Mouse (Mus musculus) heart, embryonic 12.5 days (tissue): ENCODE measurements around the gene Ect2. TPM values are rescaled to one million over a fixed set of nuclear protein-coding genes. Genes with fewer than 3 reads are reported as not detected.
A peak's percentile ranks its signal among the peaks of the same experiment; 100 is the strongest.

ENCODE experiments used
- ATAC-seq: fragments of 200-750 bp; cut with Nextera tagmentation; 2 replicates; pipeline ENCODE4 v1.8.0; 2017; ENCODE audit warnings: moderate TSS enrichment, moderate library complexity; ENCODE audit not compliant: insufficient number of reproducible peaks, low FRiP score
- H3K27ac ChIP-seq: fragments of 300-500 bp; sonication (generic); 2 replicates; pipeline ENCODE4 v1.5.1; 2016; ENCODE audit warnings: mild to moderate bottlenecking, moderate library complexity; ENCODE audit not compliant: poor library complexity, severe bottlenecking
- H3K27me3 ChIP-seq: fragments of 300-500 bp; sonication (generic); replicated peaks from 2 replicates; pipeline ENCODE4 v1.6.1; 2016; ENCODE audit warnings: mild to moderate bottlenecking, moderate library complexity
- H3K36me3 ChIP-seq: fragments of 300-500 bp; sonication (generic); 2 replicates; pipeline ENCODE4 v1.6.1; 2016; ENCODE audit warnings: mild to moderate bottlenecking, moderate library complexity
- H3K4me1 ChIP-seq: fragments of 300-500 bp; sonication (generic); replicated peaks from 2 replicates; pipeline ENCODE4 v1.6.1; 2016; ENCODE audit warnings: mild to moderate bottlenecking
- H3K4me2 ChIP-seq: fragments of 300-500 bp; sonication (generic); 2 replicates; pipeline ENCODE4 v1.6.1; 2016; ENCODE audit warnings: mild to moderate bottlenecking, moderate library complexity
- H3K4me3 ChIP-seq: fragments of 300-500 bp; sonication (generic); 2 replicates; pipeline ENCODE4 v1.5.1; 2016; ENCODE audit warnings: mild to moderate bottlenecking
- H3K9ac ChIP-seq: fragments of 300-500 bp; sonication (generic); 2 replicates; pipeline ENCODE4 v1.6.1; 2016; ENCODE audit warnings: mild to moderate bottlenecking, moderate library complexity
- H3K9me3 ChIP-seq: fragments of 300-500 bp; sonication (generic); replicated peaks from 2 replicates; pipeline ENCODE4 v1.6.1; 2016; ENCODE audit warnings: mild to moderate bottlenecking, moderate library complexity
- WGBS: fragments of 180-500 bp; shearing (Covaris S2); methylation state at CpG from one replicate; pipeline ENCODE4 v1.1.7; 2016; 5-methylcytosine and 5-hydroxymethylcytosine counted together
- polyA plus RNA-seq: library from polyadenylated mRNA; unstranded; fragments of >200 nt; fragmentation: Nextera tagmentation; extraction: Ambion mirVana; gene quantifications from 2 replicates; pipeline ENCODE4 v1.2.1, GENCODE M21; 2016

Gene Ect2
- polyA plus RNA-seq: 64.0 and 67.5 TPM in 2 replicates

GRCm38 (mm10) chr3:27153701-27154209 is at the start of gene Ect2:
Gene Ect2 (minus strand): TSS chr3:27153878.
- H3K9ac ChIP-seq: peak within 1 kb of the TSS; percentile 90
- H3K4me2 ChIP-seq: peak within 1 kb of the TSS; percentile 66
- peak within 1 kb of the TSS; percentile 81 for H3K27ac ChIP-seq
- H3K36me3 ChIP-seq: peaks cover 12% of the 10 kb centered on the region
- under 1% methylated on average over 37 of the region's 37 CpGs for WGBS
- H3K4me1 ChIP-seq: peaks cover 30% of the 10 kb centered on the region
- no peaks in the 10 kb centered on the region for H3K27me3 ChIP-seq
- peak within 1 kb of the TSS; percentile 94 for H3K4me3 ChIP-seq
- no peaks in the 10 kb centered on the region for H3K9me3 ChIP-seq
- peak; percentile 99 for ATAC-seq

- Histone ChIP-seq H3K9ac (no peak overlapping the region), H3K27ac (no peak overlapping the region)
- 75% methylated on average over 5 of the region's 5 CpGs for WGBS
These were observed 48.2 kb upstream of the Ect2 start for GRCm38 (mm10) chr3:27201728-27202411.

GRCm38 (mm10) chr3:27199120-27199519 is 45.4 kb upstream of the Ect2 start:
- no peak for ATAC-seq
- Histone ChIP-seq H3K27me3 (no peaks in the 10 kb centered on the region), H3K9me3 (no peaks in the 10 kb centered on the region), H3K4me2 (no peak overlapping the region), H3K9ac (no peak overlapping the region), H3K4me3 (no peak overlapping the region), H3K27ac (no peak overlapping the region), H3K36me3 (no peaks in the 10 kb centered on the region), H3K4me1 (peaks cover 17% of the 10 kb centered on the region)
- WGBS: 78% methylated on average over 7 of the region's 7 CpGs

More at GRCm38 (mm10) chr3:27201728-27202411, 48.2 kb upstream of the Ect2 start:
- Histone ChIP-seq H3K27me3 (no peaks in the 10 kb centered on the region), H3K36me3 (no peaks in the 10 kb centered on the region), H3K4me2 (no peak overlapping the region), H3K4me3 (no peak overlapping the region), H3K4me1 (peaks cover 38% of the 10 kb centered on the region), H3K9me3 (no peaks in the 10 kb centered on the region)
- ATAC-seq: no peak

GRCm38 (mm10) chr3:27197816-27198215 is 44.1 kb upstream of the Ect2 start:
- H3K4me2 ChIP-seq: no peak overlapping the region
- no peak overlapping the region for H3K4me3 ChIP-seq
- H3K9me3 ChIP-seq: no peaks in the 10 kb centered on the region
- peaks cover 28% of the 10 kb centered on the region for H3K4me1 ChIP-seq
- H3K9ac ChIP-seq: no peak overlapping the region
- H3K36me3 ChIP-seq: no peaks in the 10 kb centered on the region
- no peak for ATAC-seq
- H3K27ac ChIP-seq: no peak overlapping the region
- H3K27me3 ChIP-seq: no peaks in the 10 kb centered on the region
- 72% methylated on average over 5 of the region's 5 CpGs for WGBS

GRCm38 (mm10) chr3:27196529-27196928 is 42.9 kb upstream of the Ect2 start:
- Histone ChIP-seq H3K36me3 (no peaks in the 10 kb centered on the region), H3K4me2 (no peak overlapping the region), H3K27ac (no peak overlapping the region), H3K4me1 (peaks cover 38% of the 10 kb centered on the region), H3K27me3 (no peaks in the 10 kb centered on the region), H3K4me3 (no peak overlapping the region), H3K9me3 (no peaks in the 10 kb centered on the region), H3K9ac (no peak overlapping the region)
- no peak for ATAC-seq
- WGBS: 84% methylated on average over 1 of the region's 1 CpGs

- peak; percentile 10 for ATAC-seq
- H3K4me3 ChIP-seq: no peak overlapping the region
- no peaks in the 10 kb centered on the region for H3K9me3 ChIP-seq
- H3K36me3 ChIP-seq: no peaks in the 10 kb centered on the region
- no peak overlapping the region for H3K9ac ChIP-seq
- WGBS: 88% methylated on average over 8 of the region's 8 CpGs
- no peak overlapping the region for H3K27ac ChIP-seq
- no peak overlapping the region for H3K4me2 ChIP-seq
- peaks cover 37% of the 10 kb centered on the region for H3K4me1 ChIP-seq
- no peaks in the 10 kb centered on the region for H3K27me3 ChIP-seq
These were observed 42.0 kb upstream of the Ect2 start for GRCm38 (mm10) chr3:27195573-27196227.

- no peaks in the 10 kb centered on the region for H3K36me3 ChIP-seq
- H3K27me3 ChIP-seq: no peaks in the 10 kb centered on the region
- H3K9ac ChIP-seq: no peak overlapping the region
- WGBS: 62% methylated on average over 4 of the region's 4 CpGs
- H3K4me2 ChIP-seq: no peak overlapping the region
- H3K4me1 ChIP-seq: peaks cover 39% of the 10 kb centered on the region
- H3K9me3 ChIP-seq: no peaks in the 10 kb centered on the region
- no peak overlapping the region for H3K4me3 ChIP-seq
- no peak overlapping the region for H3K27ac ChIP-seq
- no peak for ATAC-seq
These were observed 41.5 kb upstream of the Ect2 start for GRCm38 (mm10) chr3:27195153-27195552.

GRCm38 (mm10) chr3:27193844-27194317 is 40.2 kb upstream of the Ect2 start:
- Histone ChIP-seq H3K4me1 (peaks cover 52% of the 10 kb centered on the region), H3K27me3 (no peaks in the 10 kb centered on the region), H3K9ac (no peak overlapping the region), H3K9me3 (no peaks in the 10 kb centered on the region), H3K36me3 (no peaks in the 10 kb centered on the region), H3K4me3 (no peak overlapping the region), H3K27ac (peak overlapping the region; percentile 84), H3K4me2 (peak overlapping the region; percentile 27; the same call in 1 of the 2 replicates)
- WGBS: 13% methylated on average over 6 of the region's 6 CpGs
- ATAC-seq: peak; percentile 40; the same call in 1 of the 2 replicates

GRCm38 (mm10) chr3:27191856-27192255 is 38.2 kb upstream of the Ect2 start:
- Histone ChIP-seq H3K9ac (no peak overlapping the region), H3K9me3 (no peaks in the 10 kb centered on the region), H3K4me1 (peaks cover 53% of the 10 kb centered on the region), H3K4me2 (no peak overlapping the region), H3K4me3 (no peak overlapping the region), H3K36me3 (no peaks in the 10 kb centered on the region), H3K27me3 (no peaks in the 10 kb centered on the region), H3K27ac (peak overlapping the region; percentile 75)
- WGBS: 47% methylated on average over 6 of the region's 6 CpGs
- no peak for ATAC-seq

- Histone ChIP-seq H3K4me1 (peaks cover 53% of the 10 kb centered on the region), H3K27ac (no peak overlapping the region), H3K9me3 (no peaks in the 10 kb centered on the region), H3K4me2 (no peak overlapping the region), H3K4me3 (no peak overlapping the region), H3K36me3 (no peaks in the 10 kb centered on the region), H3K27me3 (no peaks in the 10 kb centered on the region), H3K9ac (no peak overlapping the region)
- no peak for ATAC-seq
- 89% methylated on average over 4 of the region's 4 CpGs for WGBS
These were observed 37.2 kb upstream of the Ect2 start for GRCm38 (mm10) chr3:27190865-27191264.
